In genomic region chr4:101562836-101563235, GRCm38 (mm10) we compare ENCODE assay signal across 27 mouse cellular contexts.
A peak's percentile ranks its signal among the peaks of the same experiment; 100 is the strongest.
DNase-seq lines count a peak whose midpoint lies in the region; ATAC-seq and TF ChIP-seq lines count a peak whose summit lies in the region.
"Had no signal": no experiment of that assay in that cellular context is flagged by ENCODE, and none has a peak within 500 bp of the region (broad histone marks: within the 10 kb centered on the region; RNA-seq: fewer than 3 reads in every experiment).

No protein-coding gene starts in this region.

- peaks cover 26% of the 10 kb centered on the region for H3K4me1 ChIP-seq in cerebellum, adult 2 months (ENCODE audit: control insufficient read depth, insufficient read depth, low read length)
- H3K4me1 ChIP-seq in hindbrain, embryonic 13.5 days (replicated peaks) = peaks cover 12% of the 10 kb centered on the region
- H3K4me1 ChIP-seq in hindbrain, embryonic 16.5 days (ENCODE audit: control insufficient read depth, insufficient read depth, low read depth, low read length) = no peaks in the 10 kb centered on the region
- H3K4me1 ChIP-seq: embryonic facial prominence, embryonic 13.5 days; embryonic facial prominence, embryonic 15.5 days; forebrain, embryonic 15.5 days had no signal

- 59% methylated on average over 7 of the region's 7 CpGs for WGBS in cerebellum, adult 2 months
- 76% methylated on average over 7 of the region's 7 CpGs for WGBS in hindbrain, embryonic 13.5 days
- 78% methylated on average over 7 of the region's 7 CpGs for WGBS in hindbrain, embryonic 16.5 days

- no peaks in the 10 kb centered on the region for H3K27me3 ChIP-seq in cerebellum, adult 2 months (ENCODE audit: control insufficient read depth, insufficient read depth, low read length)
- no peaks in the 10 kb centered on the region for H3K27me3 ChIP-seq in hindbrain, embryonic 13.5 days
- H3K27me3 ChIP-seq in hindbrain, embryonic 16.5 days (replicated peaks; ENCODE audit: control insufficient read depth, insufficient read depth, low read length) = no peaks in the 10 kb centered on the region
- H3K27me3 ChIP-seq: CH12.LX; embryonic facial prominence, embryonic 13.5 days; embryonic facial prominence, embryonic 15.5 days; forebrain, embryonic 12.5 days; forebrain, embryonic 15.5 days had no signal

- no peaks in the 10 kb centered on the region for H3K9me3 ChIP-seq in hindbrain, embryonic 13.5 days
- H3K9me3 ChIP-seq in hindbrain, embryonic 16.5 days (ENCODE audit: control insufficient read depth, low read length) = no peaks in the 10 kb centered on the region
- H3K9me3 ChIP-seq: embryonic facial prominence, embryonic 13.5 days; embryonic facial prominence, embryonic 15.5 days; forebrain, embryonic 10.5 days; forebrain, embryonic 12.5 days; forebrain, embryonic 15.5 days; G1E had no signal

- H3K4me2 ChIP-seq in hindbrain, embryonic 13.5 days = no peak overlapping the region
- H3K4me2 ChIP-seq in hindbrain, embryonic 16.5 days (ENCODE audit: low read length) = no peak overlapping the region
- H3K4me2 ChIP-seq: embryonic facial prominence, embryonic 13.5 days; embryonic facial prominence, embryonic 15.5 days; forebrain, embryonic 12.5 days; forebrain, embryonic 15.5 days had no signal

- H3K4me3 ChIP-seq in cerebellum, adult 2 months (replicated peaks; ENCODE audit: insufficient read depth, low read depth, low read length) = no peak overlapping the region
- H3K4me3 ChIP-seq in hindbrain, embryonic 13.5 days = no peak overlapping the region
- no peak overlapping the region for H3K4me3 ChIP-seq in hindbrain, embryonic 16.5 days (ENCODE audit: low read length)
- H3K4me3 ChIP-seq: embryonic facial prominence, embryonic 13.5 days; embryonic facial prominence, embryonic 15.5 days; erythroblast, embryonic 14.5 days; forebrain, embryonic 10.5 days; forebrain, embryonic 12.5 days; forebrain, embryonic 15.5 days had no signal

- TF ChIP-seq POLR2A in cerebellum, adult 2 months (IDR thresholded peaks at IDR 0.05; ENCODE audit: borderline replicate concordance, insufficient read depth, low read length) = no peak

- peak overlapping the region; percentile 61; the same call in 1 of the 2 replicates for H3K27ac ChIP-seq in cerebellum, adult 2 months (ENCODE audit: insufficient read depth, low read length)
- 0 out of 2 replicates have a peak overlapping the region, but pooled peaks have one; percentile 5 for H3K27ac ChIP-seq in hindbrain, embryonic 13.5 days
- no peak overlapping the region for H3K27ac ChIP-seq in hindbrain, embryonic 16.5 days (ENCODE audit: low read depth, low read length)
- H3K27ac ChIP-seq: embryonic facial prominence, embryonic 13.5 days; embryonic facial prominence, embryonic 15.5 days; forebrain, embryonic 10.5 days; forebrain, embryonic 12.5 days; forebrain, embryonic 15.5 days had no signal

- TF ChIP-seq CTCF in cerebellum, adult 2 months (IDR thresholded peaks at IDR 0.05; ENCODE audit: borderline replicate concordance, insufficient read depth, low read depth, low read length) = no peak

- no peak for ATAC-seq in hindbrain, embryonic 13.5 days (ENCODE audit: low FRiP score)
- ATAC-seq in hindbrain, embryonic 16.5 days = no peak
- ATAC-seq: activated CD4-positive, CD25-positive, alpha-beta regulatory T cell, adult 4 months; CD4-positive, CD25-positive, alpha-beta regulatory T cell, adult 4 months; forebrain, embryonic 15.5 days; Patski had no signal

- H3K36me3 ChIP-seq in hindbrain, embryonic 13.5 days = no peaks in the 10 kb centered on the region
- no peaks in the 10 kb centered on the region for H3K36me3 ChIP-seq in hindbrain, embryonic 16.5 days (ENCODE audit: control insufficient read depth, insufficient read depth, low read length)
- H3K36me3 ChIP-seq: embryonic facial prominence, embryonic 13.5 days; embryonic facial prominence, embryonic 15.5 days; forebrain, embryonic 10.5 days; forebrain, embryonic 12.5 days; forebrain, embryonic 15.5 days; G1E had no signal

- DNase-seq in cerebellum, adult 2 months = no peak
- no peak for DNase-seq in cerebellum, postnatal 4 days (ENCODE audit: low spot score in 2 of 2)
- peak; percentile 38 for DNase-seq in layer of hippocampus, adult 9-11 months
- DNase-seq in layer of hippocampus, postnatal 36 days = no peak
- DNase-seq: adrenal gland, adult 8-10 months; adrenal gland, postnatal 14 days; adrenal gland, postnatal 36 days; B cell, adult 2 months; cerebellum, adult 11-12 months; cerebellum, adult 8-10 months; cerebellum, adult 9-11 months; cerebellum, postnatal 14 days; cerebellum, postnatal 36 days; embryo, embryonic 11 days had no signal

- no peak overlapping the region for H3K9ac ChIP-seq in hindbrain, embryonic 13.5 days
- H3K9ac ChIP-seq in hindbrain, embryonic 16.5 days (ENCODE audit: low read depth, low read length) = no peak overlapping the region
- H3K9ac ChIP-seq: embryonic facial prominence, embryonic 13.5 days; embryonic facial prominence, embryonic 15.5 days; forebrain, embryonic 12.5 days; forebrain, embryonic 15.5 days had no signal
